Mouse (Mus musculus): ENCODE data around the gene Hsd3b7. TPM values are rescaled to one million over a fixed set of nuclear protein-coding genes. Genes with fewer than 3 reads are reported as not detected.

Hsd3b7 gene
- polyA plus RNA-seq, 1 experiment from 2014 or later: 55.9 TPM

DNA sequence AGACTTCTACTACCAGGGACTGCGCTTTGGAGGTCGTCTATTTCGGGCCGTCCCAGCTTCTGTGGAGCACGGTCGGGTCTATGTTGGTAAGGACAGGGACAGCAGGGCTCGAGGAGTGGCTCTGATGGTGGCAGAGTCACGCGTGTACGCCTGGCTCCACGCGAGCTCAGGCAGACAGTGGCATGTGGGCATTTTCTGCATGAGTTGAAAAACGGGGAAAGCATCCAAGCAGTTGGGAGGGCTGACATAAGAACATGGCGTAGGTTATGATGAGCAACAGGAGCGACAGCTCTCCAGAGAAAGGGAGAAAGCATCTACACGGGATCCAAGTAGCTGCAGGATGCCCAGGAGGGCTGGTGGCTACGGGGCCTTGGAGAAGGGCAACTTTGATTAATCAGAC, 1.9 kb downstream of the Hsd3b7 start:
- no peak overlapping the region for H3K9ac ChIP-seq
- no peak for ATAC-seq (ENCODE audit: insufficient read depth)
- no peak overlapping the region for H3K27ac ChIP-seq (replicated peaks)
- H3K4me2 ChIP-seq: peak overlapping the region; percentile 56; the same call in 1 of the 2 replicates
- no peak overlapping the region for H3K4me3 ChIP-seq (replicated peaks)
- H3K27me3 ChIP-seq: no peaks in the 10 kb centered on the region
- 84% methylated on average over 17 of the region's 17 CpGs for WGBS (ENCODE audit: insufficient replicate concordance)
- peaks cover 33% of the 10 kb centered on the region for H3K36me3 ChIP-seq (replicated peaks)
- H3K4me1 ChIP-seq (replicated peaks): peaks cover 69% of the 10 kb centered on the region
- H3K9me3 ChIP-seq (replicated peaks): no peaks in the 10 kb centered on the region

DNA sequence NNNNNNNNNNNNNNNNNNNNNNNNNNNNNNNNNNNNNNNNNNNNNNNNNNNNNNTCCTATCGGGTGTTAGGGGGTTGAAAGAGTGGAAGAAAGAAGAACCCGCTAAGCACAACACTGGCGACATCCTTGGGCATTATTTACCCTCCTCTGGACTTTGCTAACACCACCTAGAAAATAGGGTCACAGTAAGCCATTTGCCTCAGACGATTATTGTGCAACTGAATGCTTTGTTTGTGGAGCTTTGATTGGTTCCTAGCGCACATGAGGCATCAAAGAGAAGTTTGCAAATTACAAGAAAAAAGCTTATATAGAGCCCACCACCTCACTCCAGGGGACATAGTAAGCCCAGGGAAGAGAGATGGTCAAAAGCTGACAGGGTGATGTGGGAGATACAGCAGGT, 8.4 kb downstream of the Hsd3b7 start:
- no peaks in the 10 kb centered on the region for H3K27me3 ChIP-seq
- ATAC-seq (ENCODE audit: insufficient read depth): no peak
- no peaks in the 10 kb centered on the region for H3K36me3 ChIP-seq (replicated peaks)
- no peak overlapping the region for H3K9ac ChIP-seq
- H3K4me2 ChIP-seq: no peak overlapping the region
- 40% methylated on average over 5 of the region's 5 CpGs for WGBS (ENCODE audit: insufficient replicate concordance)
- H3K9me3 ChIP-seq (replicated peaks): no peaks in the 10 kb centered on the region
- peak overlapping the region; percentile 70 for H3K27ac ChIP-seq (replicated peaks)
- no peak overlapping the region for H3K4me3 ChIP-seq (replicated peaks)
- H3K4me1 ChIP-seq (replicated peaks): peaks cover 65% of the 10 kb centered on the region

DNA sequence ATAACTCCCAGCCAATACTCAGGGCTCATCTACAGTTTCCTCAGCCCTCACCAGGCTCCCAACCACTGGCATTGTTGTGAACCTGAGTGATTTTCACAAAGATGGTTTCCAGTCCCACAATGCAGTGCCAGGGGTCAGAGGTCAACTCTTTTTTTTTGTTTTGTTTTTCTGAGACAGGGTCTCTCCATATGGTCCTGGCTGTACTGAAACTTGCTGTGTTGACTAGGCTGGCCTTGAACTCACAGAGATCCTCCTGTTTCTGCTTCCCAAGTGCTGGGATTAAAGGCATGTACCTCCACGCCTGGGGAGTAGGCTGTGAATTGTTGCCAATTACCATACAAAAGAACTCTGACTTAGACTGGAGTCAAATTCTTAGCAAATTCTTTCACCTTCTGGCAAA, 9.4 kb downstream of the Hsd3b7 start:
- H3K9me3 ChIP-seq (replicated peaks): no peaks in the 10 kb centered on the region
- no peak overlapping the region for H3K4me3 ChIP-seq (replicated peaks)
- H3K36me3 ChIP-seq (replicated peaks): no peaks in the 10 kb centered on the region
- H3K27ac ChIP-seq (replicated peaks): peak overlapping the region; percentile 70; the same call in 1 of the 2 replicates
- H3K4me1 ChIP-seq (replicated peaks): peaks cover 61% of the 10 kb centered on the region
- H3K27me3 ChIP-seq: no peaks in the 10 kb centered on the region
- ATAC-seq (ENCODE audit: insufficient read depth): no peak
- H3K9ac ChIP-seq: no peak overlapping the region
- H3K4me2 ChIP-seq: no peak overlapping the region
- WGBS (ENCODE audit: insufficient replicate concordance): 62% methylated on average over 1 of the region's 1 CpGs

DNA sequence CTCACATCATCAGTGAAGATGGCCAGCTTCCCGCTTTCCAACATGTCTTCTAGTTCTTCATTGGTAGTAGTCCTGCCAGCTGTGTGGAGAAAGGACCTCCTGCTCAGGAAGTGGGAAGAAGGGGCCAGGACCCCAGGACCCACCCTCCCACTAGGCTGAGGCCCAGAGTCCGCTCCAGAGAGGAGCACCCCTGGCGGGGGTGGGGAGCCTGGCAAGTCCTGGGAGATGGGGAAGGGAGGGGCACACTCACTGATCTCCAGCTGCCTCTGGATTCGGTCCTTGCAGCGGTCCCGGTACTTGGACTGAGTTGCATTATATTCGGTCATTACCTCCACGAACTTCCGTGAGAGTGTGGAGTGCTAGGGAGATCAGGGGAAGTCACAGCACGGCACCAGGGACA, 10.2 kb downstream of the Hsd3b7 start:
- Histone ChIP-seq H3K4me3 (replicated peaks) (no peak overlapping the region), H3K4me2 (no peak overlapping the region), H3K9me3 (replicated peaks) (no peaks in the 10 kb centered on the region), H3K4me1 (replicated peaks) (peaks cover 61% of the 10 kb centered on the region), H3K36me3 (replicated peaks) (no peaks in the 10 kb centered on the region), H3K27ac (replicated peaks) (no peak overlapping the region), H3K27me3 (no peaks in the 10 kb centered on the region), H3K9ac (no peak overlapping the region)
- ATAC-seq (ENCODE audit: insufficient read depth): no peak
- WGBS (ENCODE audit: insufficient replicate concordance): 86% methylated on average over 10 of the region's 10 CpGs

DNA sequence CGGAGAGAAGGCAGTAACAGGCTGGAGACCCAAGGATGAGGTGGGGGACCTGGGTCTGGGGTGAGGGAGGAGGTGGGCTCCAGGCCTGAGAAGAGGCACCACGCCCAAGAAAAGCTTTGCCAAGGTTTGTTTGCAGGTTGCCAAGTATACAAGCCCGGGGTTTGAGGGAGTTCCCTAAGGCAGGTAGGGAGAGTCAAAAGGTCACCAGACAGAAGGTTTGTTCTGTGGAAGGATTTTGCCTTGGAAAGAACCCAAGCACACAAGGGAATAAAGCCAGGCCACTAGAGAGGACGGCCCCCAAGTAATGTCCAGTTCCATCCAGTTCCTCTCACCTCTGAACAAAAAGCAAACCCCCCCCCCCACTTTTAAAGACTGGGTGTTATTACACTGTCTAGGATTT, 10.8 kb downstream of the Hsd3b7 start:
- H3K9ac ChIP-seq: no peak overlapping the region
- ATAC-seq (ENCODE audit: insufficient read depth): no peak
- no peaks in the 10 kb centered on the region for H3K36me3 ChIP-seq (replicated peaks)
- WGBS (ENCODE audit: insufficient replicate concordance): 75% methylated on average over 4 of the region's 4 CpGs
- H3K9me3 ChIP-seq (replicated peaks): no peaks in the 10 kb centered on the region
- no peaks in the 10 kb centered on the region for H3K27me3 ChIP-seq
- H3K4me2 ChIP-seq: no peak overlapping the region
- H3K4me1 ChIP-seq (replicated peaks): peaks cover 60% of the 10 kb centered on the region
- H3K27ac ChIP-seq (replicated peaks): no peak overlapping the region
- H3K4me3 ChIP-seq (replicated peaks): no peak overlapping the region

DNA sequence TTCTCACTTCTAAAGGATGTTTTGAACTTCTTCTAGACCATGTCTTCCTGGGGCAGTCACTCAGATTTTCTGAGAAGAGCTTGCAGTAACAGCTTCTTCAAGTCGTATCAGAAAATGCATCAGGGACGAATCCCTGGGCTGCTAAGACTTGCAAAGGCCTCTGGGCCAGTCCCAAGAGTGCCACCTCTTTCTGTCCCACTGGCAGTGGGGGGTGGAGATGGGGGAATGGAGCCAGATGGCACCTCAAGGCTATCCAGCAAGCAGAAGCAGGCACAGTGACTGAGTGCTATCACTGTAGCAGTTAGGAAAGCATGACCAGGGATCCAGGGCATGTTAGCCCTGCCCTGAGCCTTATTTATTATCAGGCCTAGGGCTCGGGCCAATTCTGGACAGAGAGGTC, 11.9 kb downstream of the Hsd3b7 start:
- Histone ChIP-seq H3K27me3 (no peaks in the 10 kb centered on the region), H3K4me2 (no peak overlapping the region), H3K36me3 (replicated peaks) (no peaks in the 10 kb centered on the region), H3K27ac (replicated peaks) (no peak overlapping the region), H3K9me3 (replicated peaks) (no peaks in the 10 kb centered on the region), H3K4me3 (replicated peaks) (no peak overlapping the region), H3K9ac (no peak overlapping the region), H3K4me1 (replicated peaks) (peaks cover 50% of the 10 kb centered on the region)
- WGBS (ENCODE audit: insufficient replicate concordance): 55% methylated on average over 3 of the region's 3 CpGs
- ATAC-seq (ENCODE audit: insufficient read depth): no peak

DNA sequence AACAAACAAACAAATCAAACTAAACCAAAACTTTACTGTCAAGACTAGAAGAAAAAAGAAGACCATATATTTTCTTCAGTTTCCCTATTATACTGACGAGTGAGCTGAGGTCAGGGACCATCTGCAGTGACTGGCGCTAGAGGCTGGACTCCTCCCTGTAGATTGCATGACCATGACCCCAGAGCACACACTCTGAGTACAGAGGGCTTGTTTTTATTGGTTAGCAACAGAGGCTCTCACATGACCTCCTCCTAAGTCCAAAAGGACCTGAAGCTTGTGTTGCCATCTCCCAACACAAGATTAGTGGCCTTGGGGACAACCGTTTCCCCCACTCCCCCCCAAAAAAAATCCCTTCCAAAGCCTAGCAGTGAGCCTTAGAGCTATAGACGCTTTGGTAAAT, 13.4 kb downstream of the Hsd3b7 start:
- no peaks in the 10 kb centered on the region for H3K9me3 ChIP-seq (replicated peaks)
- no peak overlapping the region for H3K9ac ChIP-seq
- H3K4me2 ChIP-seq: 0 out of 2 replicates have a peak overlapping the region, but pooled peaks have one; percentile 16
- H3K36me3 ChIP-seq (replicated peaks): no peaks in the 10 kb centered on the region
- peak; percentile 48; the same call in 1 of the 2 replicates for ATAC-seq (ENCODE audit: insufficient read depth)
- H3K27ac ChIP-seq (replicated peaks): peak overlapping the region; percentile 71
- 57% methylated on average over 4 of the region's 4 CpGs for WGBS (ENCODE audit: insufficient replicate concordance)
- H3K4me1 ChIP-seq (replicated peaks): peaks cover 35% of the 10 kb centered on the region
- no peaks in the 10 kb centered on the region for H3K27me3 ChIP-seq
- no peak overlapping the region for H3K4me3 ChIP-seq (replicated peaks)

DNA sequence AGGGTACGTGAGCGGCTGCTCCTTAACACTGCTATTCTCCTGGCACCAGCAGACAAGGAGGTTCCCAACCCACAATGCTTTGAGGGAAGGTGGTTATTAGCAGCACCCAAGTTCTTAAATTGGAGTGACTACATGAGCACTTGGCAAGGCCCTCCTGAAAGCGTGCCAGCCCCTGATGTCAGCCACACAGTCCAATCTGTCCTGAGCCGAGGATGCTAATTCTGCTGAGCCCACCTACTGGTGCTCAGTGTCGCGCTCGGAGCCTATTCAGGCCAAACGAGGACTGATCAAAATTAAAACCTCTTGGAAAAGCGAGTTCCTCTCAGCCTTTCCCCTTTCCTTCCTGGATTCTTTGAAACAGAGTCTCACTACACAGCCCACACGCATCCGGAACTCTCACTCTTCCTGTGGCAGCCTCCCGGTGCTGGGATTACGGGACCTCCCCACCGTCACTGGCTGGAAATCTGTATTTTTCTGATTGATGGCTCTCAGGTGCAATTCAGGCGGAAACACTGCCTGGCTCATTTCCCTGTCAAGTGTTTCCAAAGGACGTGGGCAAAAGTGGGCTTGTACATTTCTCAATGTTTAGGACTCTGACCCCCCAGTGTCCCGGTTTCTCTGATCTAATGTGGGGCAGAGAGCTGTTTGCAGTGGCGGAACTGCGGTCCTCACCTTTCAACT, 14.0 kb downstream of the Hsd3b7 start:
- Histone ChIP-seq H3K9me3 (replicated peaks) (no peaks in the 10 kb centered on the region), H3K27ac (replicated peaks) (peak overlapping the region; percentile 71), H3K36me3 (replicated peaks) (no peaks in the 10 kb centered on the region), H3K4me1 (replicated peaks) (peaks cover 29% of the 10 kb centered on the region), H3K4me3 (replicated peaks) (no peak overlapping the region), H3K4me2 (peak overlapping the region; percentile 16; the same call in 1 of the 2 replicates), H3K27me3 (no peaks in the 10 kb centered on the region), H3K9ac (no peak overlapping the region)
- WGBS (ENCODE audit: insufficient replicate concordance): 69% methylated on average over 19 of the region's 19 CpGs
- ATAC-seq (ENCODE audit: insufficient read depth): peak; percentile 26

DNA sequence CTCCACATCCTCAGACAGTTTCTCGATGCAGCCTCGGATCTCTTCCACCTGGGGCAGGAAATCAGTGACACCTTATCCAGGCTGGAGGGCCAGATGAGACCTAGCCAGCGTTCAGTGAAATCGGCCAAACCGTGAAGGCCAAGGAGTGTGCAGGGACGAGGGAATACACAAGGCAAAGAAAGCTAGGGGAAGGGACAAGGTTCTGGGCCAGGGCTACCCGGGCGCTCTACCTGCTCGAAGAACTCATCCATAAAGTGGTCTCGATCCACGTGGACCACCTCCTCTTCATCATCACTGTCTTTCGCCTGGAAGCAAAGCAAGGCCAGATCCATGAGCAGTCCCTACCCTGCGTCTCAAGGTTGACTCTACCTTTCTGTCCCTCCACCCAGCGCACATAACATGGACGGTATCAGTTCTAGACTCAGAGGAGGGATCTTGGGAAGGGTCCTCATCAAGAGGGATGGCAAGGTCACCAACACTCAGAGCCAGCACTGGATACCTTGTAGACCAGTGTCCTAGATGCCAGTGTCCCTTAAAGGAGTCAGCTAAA, 14.8 kb downstream of the Hsd3b7 start:
- 75% methylated on average over 15 of the region's 15 CpGs for WGBS (ENCODE audit: insufficient replicate concordance)

DNA sequence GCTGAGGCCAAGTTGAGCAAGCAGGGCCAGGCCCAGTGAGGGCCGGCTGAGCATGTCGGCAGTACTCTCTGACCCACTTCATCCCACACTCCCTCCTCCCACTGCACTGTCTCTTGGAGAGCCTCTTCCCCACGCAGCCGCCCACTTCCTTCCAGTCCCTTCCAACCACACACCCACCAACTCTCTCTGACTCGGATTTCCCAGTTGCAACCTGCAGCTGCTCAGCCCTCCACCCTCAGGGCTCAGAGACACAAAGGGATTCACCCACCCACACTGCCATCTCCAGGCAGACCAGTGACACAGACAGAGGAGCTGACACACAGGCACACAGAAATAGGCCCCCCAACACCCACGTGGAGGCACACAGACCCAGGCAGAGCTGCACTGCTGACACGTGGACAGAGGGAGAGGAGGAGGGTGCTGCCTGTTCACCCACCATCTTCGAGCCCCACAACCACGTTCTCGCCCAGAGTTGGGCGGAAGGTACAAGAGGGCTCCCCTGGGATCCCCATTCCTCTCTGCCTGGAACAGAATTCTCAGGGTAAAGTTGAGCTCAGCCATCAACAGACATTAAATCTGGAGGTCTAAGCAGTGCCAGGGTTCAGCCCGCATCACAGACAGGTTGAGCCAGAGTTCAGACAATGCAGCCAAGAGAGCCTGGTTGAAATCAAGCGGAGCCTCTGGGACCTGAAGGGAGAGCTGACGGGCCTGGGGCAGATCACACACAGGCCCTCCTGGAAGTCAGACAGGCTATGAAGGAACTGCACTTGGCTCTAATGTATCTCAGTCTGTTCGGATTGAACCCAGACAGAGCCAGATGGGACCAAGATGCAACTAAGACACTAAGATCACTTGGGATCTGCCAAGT, 15.8 kb downstream of the Hsd3b7 start:
- ATAC-seq (ENCODE audit: insufficient read depth): peak; percentile 43; the same call in 1 of the 2 replicates
- Histone ChIP-seq H3K4me2 (no peak overlapping the region), H3K4me1 (replicated peaks) (peaks cover 20% of the 10 kb centered on the region), H3K4me3 (replicated peaks) (no peak overlapping the region), H3K36me3 (replicated peaks) (no peaks in the 10 kb centered on the region), H3K27ac (replicated peaks) (no peak overlapping the region), H3K27me3 (no peaks in the 10 kb centered on the region), H3K9ac (no peak overlapping the region), H3K9me3 (replicated peaks) (no peaks in the 10 kb centered on the region)
- WGBS (ENCODE audit: insufficient replicate concordance): 44% methylated on average over 15 of the region's 15 CpGs

More for the DNA sequence above, 14.8 kb downstream of the Hsd3b7 start:
- H3K4me2 ChIP-seq: peak overlapping the region; percentile 16; the same call in 1 of the 2 replicates
- no peaks in the 10 kb centered on the region for H3K36me3 ChIP-seq (replicated peaks)
- no peak overlapping the region for H3K4me3 ChIP-seq (replicated peaks)
- H3K9ac ChIP-seq: no peak overlapping the region
- no peaks in the 10 kb centered on the region for H3K27me3 ChIP-seq
- ATAC-seq (ENCODE audit: insufficient read depth): no peak
- no peaks in the 10 kb centered on the region for H3K9me3 ChIP-seq (replicated peaks)
- H3K27ac ChIP-seq (replicated peaks): peak overlapping the region; percentile 71
- peaks cover 25% of the 10 kb centered on the region for H3K4me1 ChIP-seq (replicated peaks)

DNA sequence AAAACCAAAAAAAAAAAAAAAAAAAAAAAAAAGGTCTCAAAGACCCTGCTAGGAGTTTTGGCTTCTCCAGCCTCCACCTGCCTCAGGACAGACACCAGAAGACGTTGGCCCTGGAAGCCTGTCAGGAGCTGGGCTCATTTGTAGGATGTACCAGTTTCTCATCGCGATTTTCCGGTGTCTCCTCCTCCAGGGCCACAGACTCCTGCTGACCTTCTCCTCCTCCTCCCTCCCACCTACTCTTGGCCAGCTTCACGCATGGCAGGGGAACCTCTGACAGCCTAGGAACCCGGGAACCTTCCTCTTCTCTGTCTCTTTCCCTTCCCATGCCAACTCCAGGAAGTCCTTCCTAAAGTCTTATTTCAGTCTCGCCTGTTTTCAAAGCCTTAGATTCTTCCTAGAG, 16.6 kb downstream of the Hsd3b7 start:
- 63% methylated on average over 7 of the region's 7 CpGs for WGBS (ENCODE audit: insufficient replicate concordance)
- no peak for ATAC-seq (ENCODE audit: insufficient read depth)

More for the DNA sequence above, 16.6 kb downstream of the Hsd3b7 start:
- peaks cover 20% of the 10 kb centered on the region for H3K4me1 ChIP-seq (replicated peaks)
- no peak overlapping the region for H3K4me2 ChIP-seq
- H3K36me3 ChIP-seq (replicated peaks): no peaks in the 10 kb centered on the region
- H3K27ac ChIP-seq (replicated peaks): no peak overlapping the region
- no peaks in the 10 kb centered on the region for H3K9me3 ChIP-seq (replicated peaks)
- H3K27me3 ChIP-seq: no peaks in the 10 kb centered on the region
- H3K9ac ChIP-seq: no peak overlapping the region
- no peak overlapping the region for H3K4me3 ChIP-seq (replicated peaks)

Measured in liver, embryonic 15.5 days (tissue).